Mouse (Mus musculus) neural tube, embryonic 10.5 days (tissue): ENCODE results near the gene Epha1.

Experiments used
- DNase-seq: peaks from one replicate; pipeline ENCODE4 v3.0.0-alpha.2; 2017; ENCODE audit warnings: low spot score; ENCODE audit errors: extremely low spot score

The Epha1 gene

GRCm38 (mm10) chr6:42373669-42374430 is 782 bp upstream of the Epha1 start:
- DNase-seq: no peak

GRCm38 (mm10) chr6:42372421-42372815 is 650 bp downstream of the Epha1 start:
- DNase-seq: no peak

DNA sequence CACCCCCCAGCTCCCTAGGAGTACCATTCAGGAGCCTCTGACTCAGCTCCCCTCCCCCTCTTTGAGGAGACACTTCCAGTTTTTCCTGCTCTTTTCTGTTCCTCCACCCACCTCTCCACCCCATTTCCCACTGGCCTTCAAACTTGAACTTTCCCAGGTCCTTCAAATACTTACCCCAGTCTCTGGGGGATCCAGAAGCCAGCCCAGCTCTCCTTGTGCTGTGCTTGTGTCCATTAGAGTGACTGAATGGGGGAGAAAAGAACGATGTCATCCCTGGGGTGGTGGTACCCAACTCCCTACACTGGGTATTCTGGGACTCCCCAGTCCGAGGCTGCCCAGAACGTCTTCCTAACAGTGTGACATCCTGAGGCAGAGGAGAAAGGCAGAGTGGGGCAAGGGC is 1.1 kb downstream of the Epha1 start:
- no peak for DNase-seq

DNA sequence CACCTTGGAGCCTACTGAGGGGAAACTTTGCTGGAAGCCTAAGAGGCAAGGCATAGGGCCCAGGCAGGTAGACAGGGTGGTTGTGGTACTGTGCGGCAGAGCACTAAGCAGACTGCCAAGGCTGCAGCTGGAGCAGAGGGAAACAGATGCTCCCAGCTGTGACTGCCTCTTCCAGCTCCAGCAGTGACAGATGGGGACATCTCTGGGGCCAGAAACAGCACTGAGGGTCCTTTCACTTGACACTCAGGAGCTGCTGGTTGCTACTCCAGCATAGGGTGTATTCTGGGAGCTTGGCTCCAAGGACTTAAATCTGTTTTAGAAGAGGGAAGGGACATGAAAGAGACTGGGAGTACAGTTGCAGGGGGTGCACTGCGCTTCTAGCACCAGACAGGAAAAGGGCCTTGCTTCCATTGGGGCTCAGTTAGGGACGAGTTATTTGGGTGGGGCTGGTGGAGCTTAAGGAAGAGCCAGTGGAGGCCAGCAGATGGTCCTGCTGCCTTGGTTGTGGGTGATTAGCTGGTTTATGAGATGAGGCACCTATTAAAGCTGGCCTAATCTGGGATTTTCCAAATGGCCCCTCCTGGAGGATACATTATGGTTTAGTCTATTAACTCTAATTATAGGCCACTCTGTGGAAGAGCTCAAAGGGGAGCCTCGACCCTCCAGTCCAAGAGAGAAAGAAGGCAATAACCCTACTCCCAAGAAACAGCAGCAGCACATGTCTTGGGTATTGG is 2.3 kb downstream of the Epha1 start:
- no peak for DNase-seq

GRCm38 (mm10) chr6:42369870-42370269 is 3.2 kb downstream of the Epha1 start:
- DNase-seq: no peak

GRCm38 (mm10) chr6:42365215-42365614 is 7.9 kb downstream of the Epha1 start:
- DNase-seq: no peak

DNA sequence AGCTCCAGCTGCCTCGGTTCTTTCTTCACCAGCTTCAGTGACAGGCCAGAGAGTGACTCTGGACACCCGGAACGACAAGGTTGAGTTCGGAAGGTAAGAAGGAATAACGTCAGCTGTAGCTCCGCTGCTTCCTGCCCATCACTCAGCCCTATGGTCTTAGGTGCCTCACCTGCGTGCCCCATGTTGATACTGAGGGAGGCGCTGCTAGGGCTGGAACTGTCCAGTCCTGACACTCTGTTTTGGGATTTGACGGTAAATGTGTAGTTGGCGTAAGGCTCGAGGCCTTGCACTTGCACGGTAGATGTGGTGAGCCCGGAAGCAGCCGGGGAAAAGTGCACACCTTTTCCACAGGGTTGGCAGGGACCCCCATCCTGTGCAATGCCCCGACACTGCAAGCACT is 8.5 kb downstream of the Epha1 start:
- DNase-seq: no peak

- no peak for DNase-seq
Observed at GRCm38 (mm10) chr6:42364066-42364465, 9.0 kb downstream of the Epha1 start.

GRCm38 (mm10) chr6:42362974-42363373 is 10.1 kb downstream of the Epha1 start:
- no peak for DNase-seq

DNA sequence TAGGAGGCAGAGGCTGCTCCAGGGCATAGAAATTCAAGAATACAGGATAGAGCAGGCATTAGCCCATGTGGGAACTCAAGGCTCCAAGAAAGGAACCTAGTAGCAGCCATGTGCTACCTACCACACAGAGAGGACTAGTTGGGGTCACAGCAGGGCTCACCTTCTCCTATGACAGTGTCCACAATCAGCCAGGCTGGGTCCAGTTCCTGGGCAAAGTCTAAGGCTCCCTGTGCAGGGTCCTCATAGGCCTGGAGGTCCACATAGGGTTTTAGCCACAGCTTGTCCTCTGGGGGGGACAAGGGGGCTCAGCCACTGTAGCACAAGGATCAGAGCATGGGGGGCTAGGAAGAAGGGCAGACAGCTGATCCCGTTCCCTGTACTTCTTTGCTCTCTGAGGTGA is 10.6 kb downstream of the Epha1 start:
- DNase-seq: no peak

DNA sequence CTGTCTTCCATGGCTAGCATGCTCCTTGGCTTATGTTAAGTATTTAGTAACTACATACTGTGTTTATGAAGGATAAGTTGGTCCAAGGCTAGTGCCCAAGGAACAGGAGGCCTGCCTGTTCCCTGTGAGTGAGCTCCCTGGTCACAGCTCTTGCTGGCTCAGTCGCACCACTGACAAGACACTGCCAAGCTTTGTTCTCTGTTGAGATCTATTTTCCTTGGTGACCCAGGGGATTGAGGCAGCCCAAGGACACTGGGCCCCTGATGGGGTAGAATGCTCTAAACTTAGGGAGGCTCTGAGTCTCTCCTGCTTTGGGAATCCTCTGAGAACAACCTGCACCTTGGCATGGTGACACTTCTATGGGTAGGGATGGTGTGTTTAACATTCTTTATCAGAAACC is 11.0 kb downstream of the Epha1 start:
- no peak for DNase-seq

DNA sequence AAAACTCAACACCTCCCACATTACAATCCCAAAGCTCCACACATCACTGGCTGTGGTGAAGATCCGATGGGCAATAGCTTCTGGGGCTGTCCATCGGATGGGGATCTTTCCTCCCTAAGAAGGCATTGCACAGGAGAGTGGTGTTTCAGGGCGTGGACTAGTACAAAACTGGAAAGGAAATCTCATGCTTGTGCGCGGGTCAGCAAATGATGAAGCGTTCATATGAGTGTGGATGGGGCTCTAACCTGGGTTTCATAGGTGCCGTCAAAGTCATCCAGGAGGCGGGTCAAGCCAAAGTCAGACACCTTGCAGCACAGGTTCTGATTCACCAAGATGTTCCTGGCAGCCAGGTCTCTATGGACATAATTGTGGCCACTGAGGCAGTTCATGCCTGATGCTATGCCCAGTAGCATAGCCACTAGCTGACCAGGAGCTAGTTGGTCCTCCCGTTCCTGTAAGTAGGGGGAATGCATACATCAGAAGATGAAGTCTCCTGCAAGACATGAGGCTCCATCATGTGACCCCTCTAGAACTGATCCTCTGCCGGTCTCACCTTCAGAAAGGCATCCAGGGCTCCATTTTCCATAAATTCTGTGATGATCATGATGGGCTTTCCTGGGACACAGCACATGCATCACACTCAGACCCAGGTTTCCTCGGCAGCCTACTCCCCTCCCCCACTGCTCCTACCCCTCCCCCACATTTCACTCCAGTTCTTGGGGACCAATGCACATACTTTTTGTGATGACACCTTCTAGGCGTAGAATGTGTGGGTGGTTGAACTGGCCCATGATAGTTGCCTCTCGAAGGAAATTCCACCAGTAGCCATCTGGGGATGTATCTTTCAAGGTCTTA is 11.8 kb downstream of the Epha1 start:
- no peak for DNase-seq

DNA sequence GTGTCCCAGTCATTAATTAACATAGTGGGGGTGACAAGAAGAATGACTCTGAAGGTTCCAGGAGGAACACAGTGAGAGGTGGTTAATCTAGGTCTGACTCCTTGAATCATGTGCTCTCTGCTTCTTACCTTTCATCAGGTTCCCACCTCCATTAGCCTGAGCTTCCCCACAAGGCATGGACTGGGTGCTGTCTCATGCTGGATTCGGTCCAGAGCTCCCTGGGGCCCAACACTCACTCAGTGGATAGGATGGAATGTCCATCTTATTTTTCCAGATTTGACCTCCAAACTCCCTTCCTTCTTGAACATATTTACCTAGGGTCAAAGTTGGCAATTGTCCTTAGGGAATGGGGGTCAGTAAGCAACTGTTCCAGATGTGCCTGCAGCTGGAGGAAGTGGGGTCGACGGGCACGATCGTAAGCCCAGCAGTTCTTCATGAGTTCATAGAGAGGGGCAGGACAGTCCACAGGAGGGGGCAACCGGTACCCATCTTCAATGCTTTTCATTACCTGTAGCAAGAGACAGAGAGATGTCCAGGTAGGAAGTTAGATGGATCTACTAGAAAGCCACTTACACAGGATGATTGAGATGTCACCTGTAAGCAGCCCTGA is 12.7 kb downstream of the Epha1 start:
- DNase-seq: no peak

DNA sequence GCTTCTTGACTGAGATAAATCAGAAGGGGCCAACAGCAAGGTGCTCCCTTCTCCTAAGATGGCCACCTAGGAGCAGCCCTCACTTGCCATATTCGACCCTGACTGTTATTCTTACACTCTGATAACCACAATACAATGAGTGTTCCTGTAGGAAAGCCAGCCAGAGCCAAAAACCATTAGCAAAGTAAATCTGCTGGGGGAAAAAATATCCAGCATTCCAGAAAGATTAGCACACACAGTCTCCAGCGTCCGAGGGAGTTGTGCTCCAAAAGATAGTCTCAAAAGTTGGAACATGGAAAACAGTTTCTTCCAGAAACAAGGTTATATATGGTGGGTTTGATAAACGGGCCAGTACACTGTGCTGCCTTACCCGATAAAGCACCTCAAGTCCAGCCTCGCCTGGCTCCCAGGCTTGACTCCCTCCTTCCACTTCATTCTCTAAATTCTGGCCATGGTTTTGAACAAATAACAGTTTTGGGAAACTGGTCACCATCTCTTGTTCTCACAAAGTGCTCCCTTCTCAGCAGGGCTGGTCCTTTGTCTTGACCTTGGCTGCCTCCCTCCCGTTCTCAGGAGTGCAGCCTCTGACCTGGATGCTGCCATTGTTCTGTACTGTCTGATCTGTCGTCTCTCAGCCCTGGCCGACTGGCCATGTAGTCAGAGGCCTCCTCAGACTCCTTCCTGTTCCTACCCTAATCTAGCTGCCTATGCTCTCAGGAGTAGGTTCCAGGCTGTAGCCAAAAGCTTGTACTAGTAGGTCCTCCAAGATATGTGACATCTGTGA is 13.5 kb downstream of the Epha1 start:
- no peak for DNase-seq

DNA sequence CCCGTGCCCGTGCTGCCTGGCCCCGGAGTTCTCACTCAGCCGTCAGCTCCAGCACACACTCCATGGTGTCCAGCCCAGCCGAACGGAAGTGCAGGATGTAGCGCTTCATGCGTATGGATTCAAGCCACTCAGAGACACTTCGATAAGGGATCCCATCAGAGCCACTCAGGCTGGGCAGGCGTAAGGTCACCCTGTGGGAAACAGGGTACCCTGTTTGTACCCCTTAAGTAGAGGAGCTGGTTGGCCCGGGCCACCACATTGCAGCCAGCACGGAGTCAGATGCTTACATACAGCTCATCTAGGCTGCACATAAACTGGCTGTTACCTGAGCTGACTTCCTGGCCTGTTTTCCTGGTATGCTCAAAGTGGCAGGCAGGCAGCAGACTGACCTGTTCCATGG is 14.2 kb downstream of the Epha1 start:
- DNase-seq: no peak

DNA sequence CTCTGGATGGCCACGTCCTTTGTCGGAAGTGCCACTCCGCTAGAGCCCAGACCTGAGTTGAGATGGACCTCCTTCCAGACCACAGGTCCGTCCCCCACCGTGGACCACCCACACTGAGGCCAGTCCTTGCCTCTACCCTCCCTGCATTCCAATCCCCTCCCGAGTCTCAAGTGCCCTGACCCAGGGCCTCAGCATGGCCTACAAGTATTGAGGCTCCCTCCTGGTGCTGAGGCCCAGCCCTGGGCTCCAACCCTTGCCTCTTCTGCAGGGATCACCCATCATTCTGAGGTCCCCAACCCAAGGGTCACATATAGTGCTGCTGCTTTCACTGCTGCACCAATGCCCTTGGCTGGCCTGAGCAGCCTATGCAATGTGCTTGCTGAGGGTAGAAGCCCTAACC is 15.2 kb downstream of the Epha1 start:
- no peak for DNase-seq

GRCm38 (mm10) chr6:42356913-42357312 is 16.2 kb downstream of the Epha1 start:
- DNase-seq: no peak

DNA sequence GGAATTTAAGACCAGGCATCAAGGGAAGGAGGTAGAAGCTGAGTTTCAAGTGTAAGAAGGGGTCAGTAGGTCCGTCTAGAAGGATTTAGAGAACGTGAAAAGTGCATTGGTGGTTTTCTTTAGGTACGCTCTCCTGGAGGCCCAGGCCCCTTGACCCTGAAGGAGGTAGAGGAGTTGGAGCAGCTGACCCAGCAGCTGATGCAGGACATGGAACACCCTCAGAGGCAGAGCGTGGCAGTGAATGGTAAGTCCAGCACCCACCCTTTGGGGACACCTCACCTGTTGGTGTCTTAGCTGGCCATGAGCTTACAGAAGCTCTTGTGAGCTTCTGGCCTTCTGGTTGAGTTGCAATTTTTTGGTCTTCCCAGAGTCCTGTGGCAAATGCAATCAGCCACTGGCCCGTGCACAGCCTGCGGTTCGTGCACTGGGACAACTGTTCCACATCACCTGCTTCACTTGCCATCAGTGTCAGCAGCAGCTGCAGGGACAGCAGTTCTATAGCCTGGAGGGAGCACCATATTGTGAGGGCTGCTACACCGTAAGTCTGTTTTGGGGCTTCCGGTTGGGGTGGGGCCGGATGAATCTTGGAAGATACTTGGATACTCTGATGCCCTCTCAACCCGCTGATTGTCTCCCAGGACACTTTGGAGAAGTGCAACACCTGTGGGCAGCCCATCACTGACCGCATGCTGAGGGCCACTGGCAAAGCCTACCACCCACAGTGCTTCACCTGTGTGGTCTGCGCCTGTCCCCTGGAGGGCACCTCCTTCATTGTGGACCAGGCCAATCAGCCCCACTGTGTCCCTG is 17.1 kb downstream of the Epha1 start:
- DNase-seq: no peak

DNA sequence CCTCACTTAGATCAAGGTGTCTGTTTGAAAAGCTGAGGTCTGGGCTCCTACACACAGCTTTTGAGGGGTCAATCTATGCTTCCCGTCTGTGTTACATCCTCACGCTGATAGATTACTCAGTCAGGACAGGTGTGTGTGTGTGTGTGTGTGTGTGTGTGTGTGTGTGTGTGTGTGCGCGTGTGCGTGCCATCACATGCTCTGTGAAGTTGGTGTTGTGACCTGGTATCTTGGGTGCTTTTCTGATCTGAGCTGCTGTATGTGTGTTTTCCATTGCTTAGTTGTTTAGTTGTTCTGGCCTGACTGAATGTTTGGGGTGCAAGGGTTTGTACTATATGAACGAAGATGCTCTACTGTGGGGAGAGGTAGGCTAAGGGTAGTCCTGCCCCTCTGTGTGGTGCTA is 17.7 kb downstream of the Epha1 start:
- DNase-seq: no peak
